Mouse (Mus musculus) ES-E14 (cell line): ENCODE results near the gene Tenm2.

ENCODE experiments used
- CHD2 ChIP-seq: IDR thresholded peaks from 2 replicates; pipeline ENCODE4 v1.6.1; 2014; ENCODE audit warnings: mild to moderate bottlenecking, low read depth, low read length, inconsistent platforms
- HCFC1 ChIP-seq: IDR thresholded peaks from 2 replicates; pipeline ENCODE4 v1.6.1; 2012; ENCODE audit warnings: low read length, inconsistent platforms, borderline replicate concordance; ENCODE audit not compliant: insufficient read depth
- MAFK ChIP-seq: IDR thresholded peaks from 2 replicates; pipeline ENCODE4 v1.6.1; 2014; ENCODE audit warnings: mild to moderate bottlenecking, low read depth, low read length, inconsistent platforms; ENCODE audit not compliant: insufficient read depth
- ZNF384 ChIP-seq: IDR thresholded peaks from 2 replicates; pipeline ENCODE4 v1.6.1; 2012; ENCODE audit warnings: low read depth, low read length, inconsistent platforms

GRCm38 (mm10) chr11:36647179-36647578 is 588.6 kb downstream of the Tenm2 start:
- no peak for TF ChIP-seq CHD2
- TF ChIP-seq ZNF384, result no peak
- no peak for TF ChIP-seq HCFC1
- no peak for TF ChIP-seq MAFK
